Mouse (Mus musculus) G1E (cell line): ENCODE data around the gene St6galnac3. TPM values are rescaled to one million over a fixed set of nuclear protein-coding genes. Genes with fewer than 3 reads are reported as not detected.

Experiments
- ATAC-seq: 2 replicates; pipeline ENCODE4 v1.8.0; 2016; ENCODE audit warnings: mild to moderate bottlenecking; ENCODE audit not compliant: insufficient number of reproducible peaks, poor library complexity, low FRiP score, severe bottlenecking; ENCODE audit errors: extremely low read depth
- DNase-seq: peaks from one replicate; pipeline ENCODE4 v3.0.0; 2012; ENCODE audit warnings: low spot score
- H3K27me3 ChIP-seq: 2 replicates; pipeline ENCODE4 v1.6.1; 2012; ENCODE audit warnings: mild to moderate bottlenecking, low read length, inconsistent platforms; ENCODE audit not compliant: insufficient read depth
- H3K36me3 ChIP-seq: replicated peaks from 2 replicates; pipeline ENCODE3; 2012; ENCODE audit warnings: mild to moderate bottlenecking, inconsistent platforms
- H3K4me1 ChIP-seq: 2 replicates; pipeline ENCODE4 v1.6.1; 2012; ENCODE audit warnings: low read depth, low read length, inconsistent platforms, mixed read lengths; ENCODE audit not compliant: insufficient read depth
- H3K4me3 ChIP-seq: 2 replicates; pipeline ENCODE4 v1.5.1; 2012; ENCODE audit warnings: low read depth, mild to moderate bottlenecking, inconsistent platforms, low read length, moderate library complexity, mixed read lengths
- H3K9me3 ChIP-seq: replicated peaks from 2 replicates; pipeline ENCODE4 v1.6.1; 2012; ENCODE audit warnings: inconsistent platforms
- CTCF ChIP-seq: IDR thresholded peaks from 2 replicates; pipeline ENCODE4 v1.5.1; 2012; ENCODE audit warnings: low read depth, low read length, inconsistent platforms, mixed read lengths
- GATA1 ChIP-seq: IDR thresholded peaks from 2 replicates; pipeline ENCODE4 v1.6.1; 2012; ENCODE audit warnings: borderline replicate concordance, low read length, inconsistent platforms, mixed read lengths
- GATA2 ChIP-seq: IDR thresholded peaks from 2 replicates; pipeline ENCODE4 v1.6.1; 2012; ENCODE audit warnings: low read depth, low read length, inconsistent platforms, borderline replicate concordance
- POLR2AphosphoS5 ChIP-seq: IDR thresholded peaks from 2 replicates; pipeline ENCODE4 v1.6.1; 2012; ENCODE audit warnings: low read depth, low read length, inconsistent platforms; ENCODE audit not compliant: insufficient replicate concordance
- TAL1 ChIP-seq: conservative IDR thresholded peaks from 2 replicates; pipeline ENCODE4 v1.6.1; 2012; ENCODE audit warnings: low read depth, low read length, inconsistent platforms, mixed read lengths
- polyA plus RNA-seq: library from polyadenylated mRNA; stranded (reverse); fragments of >175 nt; gene quantifications from 2 replicates; pipeline ENCODE4 v1.2.3, GENCODE M21; 2012
- total RNA-seq, 2 experiments: library from RNA; stranded (forward) in 1 of 2; stranded (reverse) in 1 of 2; fragments of 200-1000 nt in 1 of 2; fragments of >200 nt in 1 of 2; fragmentation: Nextera tagmentation in 1 of 2; gene quantifications; 2 replicates each; pipeline ENCODE4 v1.2.3; 2014 to 2017

Gene St6galnac3
- total and polyA plus RNA-seq, 3 experiments: 1.3 to 62.8 (median 45.7) TPM

- peaks cover 44% of the 10 kb centered on the region for H3K36me3 ChIP-seq
- peaks cover 70% of the 10 kb centered on the region for H3K4me1 ChIP-seq
- H3K4me3 ChIP-seq: no peak overlapping the region
- H3K27me3 ChIP-seq: no peaks in the 10 kb centered on the region
- ATAC-seq: no peak
- TF ChIP-seq GATA1: no peak
- H3K9me3 ChIP-seq: peaks cover 12% of the 10 kb centered on the region
- DNase-seq: no peak
These were observed 6.2 kb downstream of the St6galnac3 start for GRCm38 (mm10) chr3:153718724-153719123.

GRCm38 (mm10) chr3:153717742-153718141 lies 7.2 kb downstream of the St6galnac3 start:
- H3K4me1 ChIP-seq: peaks cover 60% of the 10 kb centered on the region
- ATAC-seq: no peak
- no peak for DNase-seq

GRCm38 (mm10) chr3:153715646-153716045 lies 9.3 kb downstream of the St6galnac3 start:
- Histone ChIP-seq H3K36me3 (peaks cover 44% of the 10 kb centered on the region), H3K4me1 (peaks cover 61% of the 10 kb centered on the region), H3K27me3 (no peaks in the 10 kb centered on the region), H3K9me3 (peaks cover 12% of the 10 kb centered on the region), H3K4me3 (no peak overlapping the region)
- ATAC-seq (no peak), DNase-seq (no peak)
- TF ChIP-seq TAL1 (no peak), GATA1 (no peak), POLR2AphosphoS5 (no peak), CTCF (no peak), GATA2 (no peak)

More at GRCm38 (mm10) chr3:153717742-153718141, 7.2 kb downstream of the St6galnac3 start:
- Histone ChIP-seq H3K4me3 (no peak overlapping the region), H3K27me3 (no peaks in the 10 kb centered on the region), H3K36me3 (peaks cover 43% of the 10 kb centered on the region), H3K9me3 (peaks cover 12% of the 10 kb centered on the region)
- TF ChIP-seq CTCF (no peak), GATA1 (no peak), POLR2AphosphoS5 (no peak), TAL1 (no peak), GATA2 (no peak)

- no peak; the same call in 1 of the 2 replicates for ATAC-seq
- H3K4me3 ChIP-seq: no peak overlapping the region
- H3K4me1 ChIP-seq: peaks cover 52% of the 10 kb centered on the region
- peaks cover 12% of the 10 kb centered on the region for H3K9me3 ChIP-seq
- peaks cover 73% of the 10 kb centered on the region for H3K36me3 ChIP-seq
- no peak for DNase-seq
- TF ChIP-seq GATA2: no peak
- TF ChIP-seq GATA1: no peak
- TF ChIP-seq TAL1: no peak
- no peak for TF ChIP-seq CTCF
- no peak for TF ChIP-seq POLR2AphosphoS5
- no peaks in the 10 kb centered on the region for H3K27me3 ChIP-seq
These were observed 14.4 kb downstream of the St6galnac3 start for GRCm38 (mm10) chr3:153710545-153710944.

GRCm38 (mm10) chr3:153707687-153708086 lies 17.3 kb downstream of the St6galnac3 start:
- no peak for DNase-seq
- Histone ChIP-seq H3K4me1 (peaks cover 44% of the 10 kb centered on the region), H3K27me3 (no peaks in the 10 kb centered on the region), H3K9me3 (no peaks in the 10 kb centered on the region), H3K4me3 (no peak overlapping the region), H3K36me3 (peaks cover 69% of the 10 kb centered on the region)
- no peak for ATAC-seq
- TF ChIP-seq TAL1 (no peak), GATA2 (no peak), CTCF (no peak), GATA1 (no peak), POLR2AphosphoS5 (no peak)

GRCm38 (mm10) chr3:153706901-153707300 lies 18.1 kb downstream of the St6galnac3 start:
- Histone ChIP-seq H3K9me3 (no peaks in the 10 kb centered on the region), H3K36me3 (peaks cover 68% of the 10 kb centered on the region), H3K4me1 (peaks cover 42% of the 10 kb centered on the region), H3K27me3 (no peaks in the 10 kb centered on the region), H3K4me3 (no peak overlapping the region)
- ATAC-seq: no peak
- TF ChIP-seq GATA2: no peak
- no peak for TF ChIP-seq TAL1
- no peak for TF ChIP-seq POLR2AphosphoS5
- TF ChIP-seq CTCF: no peak
- TF ChIP-seq GATA1: no peak
- no peak for DNase-seq
